Mouse (Mus musculus) stomach, embryonic 14.5 days (tissue): ENCODE measurements around the gene Tns2. TPM values are rescaled to one million over a fixed set of nuclear protein-coding genes. Genes with fewer than 3 reads are reported as not detected.

Experiments
- ATAC-seq: fragments of 200-750 bp; cut with Nextera tagmentation; 2 replicates; pipeline ENCODE4 v1.8.0; 2017; ENCODE audit warnings: low read depth, moderate TSS enrichment; ENCODE audit not compliant: insufficient number of reproducible peaks, insufficient read depth, low FRiP score
- H3K27ac ChIP-seq: fragments of 300-500 bp; sonication (generic); 2 replicates; pipeline ENCODE4 v1.5.1; 2014; ENCODE audit warnings: mild to moderate bottlenecking, low read length, moderate library complexity, mixed read lengths
- H3K27me3 ChIP-seq: fragments of 300-500 bp; sonication (generic); 2 replicates; pipeline ENCODE4 v1.6.1; 2014; ENCODE audit warnings: low read length, control low read depth, mixed read lengths; ENCODE audit not compliant: control insufficient read depth, insufficient read depth
- H3K36me3 ChIP-seq: fragments of 300-500 bp; sonication (generic); 2 replicates; pipeline ENCODE4 v1.6.1; 2014; ENCODE audit warnings: mild to moderate bottlenecking, control low read depth, low read length, moderate library complexity, mixed read lengths; ENCODE audit not compliant: control insufficient read depth, insufficient read depth
- H3K4me1 ChIP-seq: fragments of 300-500 bp; sonication (generic); 2 replicates; pipeline ENCODE4 v1.6.1; 2014; ENCODE audit warnings: low read length, control low read depth, mixed read lengths; ENCODE audit not compliant: control insufficient read depth, insufficient read depth
- H3K4me2 ChIP-seq: fragments of 300-500 bp; sonication (generic); replicated peaks from 2 replicates; pipeline ENCODE4 v1.6.1; 2014; ENCODE audit warnings: low read depth, low read length, control low read depth
- H3K4me3 ChIP-seq: fragments of 300-500 bp; sonication (generic); 2 replicates; pipeline ENCODE4 v1.5.1; 2014; ENCODE audit warnings: low read depth, low read length, control low read depth
- H3K9ac ChIP-seq: fragments of 300-500 bp; sonication (generic); replicated peaks from 2 replicates; pipeline ENCODE4 v1.6.1; 2014; ENCODE audit warnings: low read depth, mild to moderate bottlenecking, control low read depth, low read length, moderate library complexity, mixed read lengths
- H3K9me3 ChIP-seq: fragments of 300-500 bp; sonication (generic); 2 replicates; pipeline ENCODE4 v1.6.1; 2016; ENCODE audit warnings: low read depth, low read length, control low read depth; ENCODE audit not compliant: control insufficient read depth
- WGBS: fragments of 180-500 bp; shearing (Covaris S2); extraction: QIAGEN DNeasy Blood & Tissue Kit; methylation state at CpG from one replicate; pipeline ENCODE4 v1.1.7; 2014; 5-methylcytosine and 5-hydroxymethylcytosine counted together
- polyA plus RNA-seq: library from polyadenylated mRNA; unstranded; fragments of >200 nt; fragmentation: Nextera tagmentation; extraction: Ambion mirVana; gene quantifications from 2 replicates; pipeline ENCODE4 v1.2.1, GENCODE M21; 2014

Gene Tns2
- polyA plus RNA-seq, 1 experiment from 2014 or later = 48.5 TPM

DNA sequence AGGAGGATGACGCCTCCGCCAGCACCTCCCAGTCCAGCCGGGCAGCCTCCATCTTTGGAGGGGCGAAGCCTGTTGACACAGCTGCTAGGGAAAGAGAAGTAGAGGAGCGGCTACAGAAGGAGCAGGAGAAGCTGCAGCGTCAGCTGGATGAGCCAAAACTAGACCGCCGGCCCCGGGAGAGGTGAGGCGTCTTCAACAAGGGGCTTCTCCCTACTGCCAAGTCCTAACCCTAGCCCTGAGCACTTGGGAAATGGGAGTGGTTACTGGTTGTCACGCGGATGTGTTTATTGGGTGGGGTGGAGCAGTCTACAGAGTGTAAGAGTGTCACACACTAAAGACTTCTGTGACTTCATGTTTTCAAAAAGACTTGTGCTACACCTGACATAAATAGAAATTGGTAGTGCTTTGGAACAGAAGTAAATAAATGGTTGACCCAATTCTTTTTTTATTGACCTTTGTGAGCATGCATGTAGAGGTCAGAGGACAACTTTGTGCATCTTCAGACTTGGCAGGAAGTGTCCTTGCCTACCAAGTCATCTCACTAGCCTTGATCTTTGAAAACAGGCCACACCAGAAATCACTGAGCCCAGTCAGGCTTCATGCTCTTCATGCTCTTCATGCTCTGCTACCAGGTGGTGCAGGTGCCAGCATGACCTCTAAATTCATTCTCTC lies 10.2 kb upstream of the Tns2 start:
- no peak overlapping the region for H3K27ac ChIP-seq
- 72% methylated on average over 12 of the region's 12 CpGs for WGBS

DNA sequence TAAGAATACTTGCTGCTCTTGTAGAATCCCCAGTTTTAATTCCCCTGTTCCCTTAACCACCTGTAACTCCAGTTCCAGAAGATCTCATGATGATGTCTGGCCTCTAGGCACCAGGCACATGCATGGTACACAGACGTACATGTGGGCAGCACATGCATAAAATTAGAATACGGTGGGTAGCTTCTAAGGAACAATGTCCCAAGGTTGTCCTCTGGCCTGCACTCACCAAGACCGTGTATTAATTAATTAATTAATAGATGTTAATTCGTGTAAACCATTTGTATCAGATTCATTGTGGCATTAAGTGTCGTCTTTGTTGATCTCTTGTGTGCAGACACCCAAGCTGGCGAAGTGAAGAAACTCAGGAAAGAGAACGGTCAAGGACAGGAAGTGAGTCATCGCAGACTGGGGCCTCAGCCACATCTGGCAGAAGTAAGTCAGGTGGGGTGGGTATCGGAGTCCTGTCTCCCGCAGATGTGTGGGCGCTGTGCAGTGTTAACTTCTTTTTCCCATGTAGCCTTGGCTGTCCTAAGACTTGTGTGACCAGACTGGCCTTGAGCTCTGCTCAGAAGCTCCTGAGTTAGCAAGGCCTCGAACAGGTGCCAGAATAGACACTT lies 9.0 kb upstream of the Tns2 start:
- Histone ChIP-seq H3K4me3 (no peak overlapping the region), H3K9me3 (no peaks in the 10 kb centered on the region), H3K27ac (no peak overlapping the region), H3K4me2 (no peak overlapping the region), H3K27me3 (no peaks in the 10 kb centered on the region), H3K4me1 (no peaks in the 10 kb centered on the region), H3K36me3 (peaks cover 99% of the 10 kb centered on the region), H3K9ac (no peak overlapping the region)
- 83% methylated on average over 12 of the region's 12 CpGs for WGBS
- no peak for ATAC-seq

More for the DNA sequence above, 10.2 kb upstream of the Tns2 start:
- H3K36me3 ChIP-seq = peaks cover 99% of the 10 kb centered on the region
- no peaks in the 10 kb centered on the region for H3K4me1 ChIP-seq
- no peak overlapping the region for H3K4me3 ChIP-seq
- no peaks in the 10 kb centered on the region for H3K27me3 ChIP-seq
- no peaks in the 10 kb centered on the region for H3K9me3 ChIP-seq
- no peak overlapping the region for H3K9ac ChIP-seq
- H3K4me2 ChIP-seq = no peak overlapping the region
- ATAC-seq = no peak

DNA sequence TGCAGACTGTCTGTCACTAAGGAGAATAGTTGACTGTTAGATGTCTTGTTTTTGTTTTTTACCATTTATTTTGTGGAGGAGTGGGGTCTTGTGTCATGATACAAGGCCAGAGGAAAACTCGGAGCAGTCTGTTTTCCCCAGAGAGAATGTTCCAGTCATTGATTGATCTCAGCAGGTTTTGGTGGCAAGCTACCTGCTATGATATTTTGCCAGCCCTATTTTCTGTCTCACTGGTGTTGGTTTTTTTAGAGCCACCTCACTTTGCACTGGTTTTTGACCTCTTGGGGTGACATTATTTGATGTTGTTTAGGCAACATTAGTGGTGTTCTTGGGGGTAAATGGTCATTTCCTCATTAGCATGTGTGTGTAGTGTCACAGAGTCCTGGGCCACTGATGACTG lies 8.5 kb upstream of the Tns2 start:
- H3K9me3 ChIP-seq = no peaks in the 10 kb centered on the region
- H3K36me3 ChIP-seq = peaks cover 96% of the 10 kb centered on the region
- H3K4me1 ChIP-seq = no peaks in the 10 kb centered on the region
- H3K4me2 ChIP-seq = no peak overlapping the region
- ATAC-seq = no peak
- no peak overlapping the region for H3K9ac ChIP-seq
- no peak overlapping the region for H3K4me3 ChIP-seq
- H3K27me3 ChIP-seq = no peaks in the 10 kb centered on the region
- 83% methylated on average over 1 of the region's 1 CpGs for WGBS
- H3K27ac ChIP-seq = no peak overlapping the region

DNA sequence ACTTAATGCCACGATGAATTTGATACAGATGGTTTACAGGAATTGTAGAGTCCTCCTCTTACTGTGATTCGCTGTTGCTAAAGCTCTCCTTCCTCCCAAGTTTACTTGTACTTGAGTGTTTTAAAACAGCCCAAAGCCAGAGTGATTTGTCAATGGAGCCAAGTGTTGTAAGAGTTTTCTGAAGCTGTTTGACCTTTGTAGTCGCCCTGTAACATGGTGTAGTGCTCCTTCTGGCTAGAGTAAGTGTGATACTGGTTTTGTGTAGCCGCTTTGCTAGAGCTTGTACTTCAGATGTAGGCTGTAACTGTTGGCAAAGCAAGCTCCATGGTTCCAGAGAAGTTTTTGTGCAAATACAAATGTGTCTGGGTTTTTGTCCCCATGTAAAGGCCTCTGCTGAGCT lies 8.0 kb upstream of the Tns2 start:
- Histone ChIP-seq H3K4me3 (no peak overlapping the region), H3K36me3 (peaks cover 93% of the 10 kb centered on the region), H3K9me3 (no peaks in the 10 kb centered on the region), H3K9ac (no peak overlapping the region), H3K27me3 (no peaks in the 10 kb centered on the region), H3K4me1 (no peaks in the 10 kb centered on the region; the same call in 1 of the 2 replicates), H3K27ac (no peak overlapping the region), H3K4me2 (no peak overlapping the region)
- WGBS = 80% methylated on average over 4 of the region's 4 CpGs
- ATAC-seq = no peak

DNA sequence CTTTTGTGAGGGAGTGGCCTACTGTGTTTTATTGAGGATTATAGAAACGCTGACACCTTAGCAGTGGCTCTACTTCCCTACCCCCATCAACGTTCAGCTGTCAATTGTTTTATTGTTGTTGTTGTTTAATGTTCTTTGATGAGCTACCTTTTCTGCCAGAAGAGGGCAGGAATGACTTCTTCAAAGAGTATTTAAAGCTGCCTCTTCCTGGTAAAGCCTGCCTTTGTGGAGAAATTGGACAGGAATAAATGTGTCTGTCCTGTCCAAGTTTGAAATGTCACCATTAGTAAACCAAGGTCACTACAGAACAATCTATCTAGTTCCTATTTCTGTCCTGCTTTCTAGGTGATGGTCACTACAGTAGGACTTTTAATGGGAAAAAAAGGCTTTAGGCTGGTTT lies 6.1 kb upstream of the Tns2 start:
- H3K9ac ChIP-seq = no peak overlapping the region
- peaks cover 80% of the 10 kb centered on the region for H3K36me3 ChIP-seq
- no peak overlapping the region for H3K27ac ChIP-seq
- no peak overlapping the region for H3K4me2 ChIP-seq
- no peaks in the 10 kb centered on the region for H3K27me3 ChIP-seq
- WGBS = 54% methylated on average over 2 of the region's 2 CpGs
- H3K4me3 ChIP-seq = no peak overlapping the region
- no peak for ATAC-seq
- H3K9me3 ChIP-seq = no peaks in the 10 kb centered on the region
- peaks cover 16% of the 10 kb centered on the region for H3K4me1 ChIP-seq

DNA sequence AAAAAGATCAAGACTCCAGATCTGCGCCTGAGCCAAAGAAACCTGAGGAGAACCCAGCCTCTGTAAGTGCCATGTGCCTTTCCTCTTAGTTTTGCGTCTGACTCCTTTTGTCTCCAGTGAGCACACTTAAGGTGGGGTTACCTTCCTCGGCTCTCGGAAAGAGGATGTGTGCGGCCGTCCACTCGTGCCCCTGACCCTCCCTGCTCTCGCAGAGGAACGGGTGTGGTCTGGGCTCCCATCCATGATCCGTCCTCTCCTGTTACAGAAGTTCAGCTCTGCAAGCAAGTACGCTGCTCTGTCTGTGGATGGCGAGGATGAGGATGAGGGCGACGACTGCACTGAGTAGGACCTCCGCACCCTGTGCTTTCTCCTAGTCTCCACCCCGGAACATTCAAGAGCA lies 5.2 kb upstream of the Tns2 start:
- no peak overlapping the region for H3K4me2 ChIP-seq
- H3K4me3 ChIP-seq = no peak overlapping the region
- H3K27me3 ChIP-seq = no peaks in the 10 kb centered on the region
- H3K9ac ChIP-seq = no peak overlapping the region
- 80% methylated on average over 16 of the region's 16 CpGs for WGBS
- no peaks in the 10 kb centered on the region for H3K9me3 ChIP-seq
- peaks cover 24% of the 10 kb centered on the region for H3K4me1 ChIP-seq
- H3K36me3 ChIP-seq = peaks cover 71% of the 10 kb centered on the region
- no peak overlapping the region for H3K27ac ChIP-seq
- no peak for ATAC-seq

DNA sequence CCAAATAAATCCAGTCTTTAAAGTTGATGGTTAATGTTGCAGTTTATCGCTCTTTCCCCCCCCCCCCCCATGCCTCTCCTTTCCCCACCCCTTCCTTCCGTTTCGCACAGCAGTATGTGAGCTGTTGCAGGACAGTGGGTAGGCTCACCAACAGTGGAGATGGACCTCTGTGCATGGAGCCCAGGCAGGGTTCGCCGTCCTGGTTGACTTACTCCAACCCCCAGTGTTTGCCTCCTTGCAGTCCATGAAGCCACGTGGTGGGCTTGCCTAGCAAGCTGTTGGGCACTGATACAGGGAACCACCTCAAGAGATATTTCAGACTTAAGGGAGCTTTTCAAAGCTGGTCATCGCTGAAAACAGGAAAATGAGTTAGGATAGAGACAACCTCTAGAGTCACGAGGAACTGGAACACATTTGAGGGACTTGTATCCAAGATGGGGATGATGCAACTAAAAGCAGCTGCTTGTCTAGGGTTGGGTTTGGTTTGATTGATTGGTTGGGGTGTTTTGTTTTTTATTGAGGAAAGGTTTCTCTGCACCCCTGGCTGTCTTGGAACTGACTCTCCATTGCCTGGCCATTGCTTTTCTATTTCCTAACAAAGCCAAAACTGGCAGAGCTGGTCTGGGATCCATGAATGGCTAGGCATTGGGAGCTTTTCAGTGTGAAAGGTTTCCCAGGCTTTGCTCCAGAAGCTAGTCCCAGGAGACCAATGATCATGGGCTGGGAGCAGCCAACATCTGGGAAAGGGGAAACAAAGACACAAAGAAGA lies 2.9 kb upstream of the Tns2 start:
- H3K36me3 ChIP-seq = peaks cover 48% of the 10 kb centered on the region
- no peak for ATAC-seq
- peaks cover 34% of the 10 kb centered on the region for H3K4me1 ChIP-seq
- H3K4me2 ChIP-seq = no peak overlapping the region
- no peaks in the 10 kb centered on the region for H3K27me3 ChIP-seq
- H3K9me3 ChIP-seq = no peaks in the 10 kb centered on the region
- H3K9ac ChIP-seq = no peak overlapping the region
- no peak overlapping the region; the same call in 1 of the 2 replicates for H3K27ac ChIP-seq
- WGBS = 68% methylated on average over 8 of the region's 8 CpGs
- no peak overlapping the region for H3K4me3 ChIP-seq

DNA sequence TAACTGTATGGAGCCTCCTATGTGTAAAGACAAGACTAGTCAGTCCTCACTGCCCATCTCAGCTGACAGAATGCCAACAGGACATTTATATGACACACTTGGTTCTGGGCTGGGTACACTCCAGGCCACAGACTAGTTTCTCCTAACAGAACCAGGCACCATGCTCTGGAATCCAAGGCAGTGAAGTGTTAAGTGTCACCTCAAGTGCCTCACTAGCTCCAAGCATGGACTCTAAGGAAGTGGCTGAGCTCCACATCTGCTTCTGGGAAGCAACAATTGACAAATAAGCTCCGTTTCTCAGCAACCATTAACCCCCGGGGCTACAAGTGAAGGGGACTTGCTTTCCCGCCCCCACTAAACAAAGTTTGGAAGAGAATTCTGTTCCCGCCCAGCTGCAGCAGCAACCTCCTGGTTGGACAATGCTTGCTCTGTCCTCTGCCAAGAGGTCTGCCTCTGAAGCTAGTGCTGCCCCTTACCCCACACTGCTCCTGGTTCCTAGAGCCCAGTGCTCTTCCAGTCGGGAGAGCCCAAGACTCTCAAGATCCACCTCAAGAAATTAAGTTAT lies 2.1 kb upstream of the Tns2 start:
- Histone ChIP-seq H3K36me3 (peaks cover 40% of the 10 kb centered on the region), H3K4me2 (no peak overlapping the region), H3K4me3 (no peak overlapping the region), H3K4me1 (peaks cover 42% of the 10 kb centered on the region), H3K9ac (no peak overlapping the region), H3K27me3 (no peaks in the 10 kb centered on the region), H3K27ac (peak overlapping the region; percentile 27; the same call in 1 of the 2 replicates), H3K9me3 (no peaks in the 10 kb centered on the region)
- ATAC-seq = no peak
- WGBS = 39% methylated on average over 5 of the region's 5 CpGs
